Mouse (Mus musculus): ENCODE measurements around the gene Vps37c. TPM values are rescaled to one million over a fixed set of nuclear protein-coding genes. Genes with fewer than 3 reads are reported as not detected.

Vps37c gene
- polyA plus RNA-seq, 1 experiment from 2014 or later, result 32.1 TPM

GRCm38 (mm10) chr19:10747182-10747581 is 58.6 kb downstream of the Vps37c start:
- ATAC-seq (replicated peaks; ENCODE audit: low FRiP score) (no peak), DNase-seq (ENCODE audit: low spot score) (no peak)
- no peaks in the 10 kb centered on the region for H3K9me3 ChIP-seq (ENCODE audit: control insufficient read depth, low read length)
- WGBS, result 92% methylated on average over 7 of the region's 7 CpGs
- H3K36me3 ChIP-seq (ENCODE audit: control insufficient read depth, insufficient read depth, low read length), result no peaks in the 10 kb centered on the region
- no peaks in the 10 kb centered on the region for H3K27me3 ChIP-seq (ENCODE audit: control insufficient read depth, insufficient read depth, low read length)
- H3K9ac ChIP-seq (ENCODE audit: low read length), result no peak overlapping the region
- no peak overlapping the region for H3K27ac ChIP-seq (ENCODE audit: low read depth, low read length)
- H3K4me3 ChIP-seq (ENCODE audit: low read depth, low read length), result no peak overlapping the region
- no peak overlapping the region for H3K4me2 ChIP-seq (ENCODE audit: low read depth, low read length, severe bottlenecking)
- no peaks in the 10 kb centered on the region; the same call in 1 of the 2 replicates for H3K4me1 ChIP-seq (replicated peaks; ENCODE audit: control insufficient read depth, insufficient read depth, low read length)

DNA sequence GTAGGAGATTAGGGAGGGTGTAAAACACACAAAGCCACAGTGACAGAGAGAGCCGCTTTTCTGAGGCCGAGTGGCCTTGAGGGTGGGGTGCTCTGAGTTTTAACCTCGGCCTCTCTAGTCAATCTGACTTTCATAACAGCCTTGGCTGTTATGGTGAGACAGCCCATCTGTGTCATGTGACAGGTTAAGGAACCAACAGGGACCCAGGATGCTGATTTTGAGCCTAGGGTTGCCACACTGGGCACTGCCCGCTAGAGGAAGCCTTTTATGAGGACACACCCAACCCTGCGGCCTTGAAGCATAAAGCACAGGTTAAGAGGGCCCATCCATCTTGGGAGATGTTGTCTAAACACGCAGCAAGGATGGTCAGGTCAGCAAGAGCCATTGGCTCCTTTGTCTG is 59.2 kb downstream of the Vps37c start:
- Histone ChIP-seq H3K36me3 (ENCODE audit: control insufficient read depth, insufficient read depth, low read length) (no peaks in the 10 kb centered on the region), H3K4me2 (ENCODE audit: low read depth, low read length, severe bottlenecking) (no peak overlapping the region), H3K27me3 (ENCODE audit: control insufficient read depth, insufficient read depth, low read length) (no peaks in the 10 kb centered on the region), H3K9ac (ENCODE audit: low read length) (no peak overlapping the region), H3K4me3 (ENCODE audit: low read depth, low read length) (no peak overlapping the region), H3K9me3 (ENCODE audit: control insufficient read depth, low read length) (no peaks in the 10 kb centered on the region), H3K4me1 (replicated peaks; ENCODE audit: control insufficient read depth, insufficient read depth, low read length) (no peaks in the 10 kb centered on the region; the same call in 1 of the 2 replicates), H3K27ac (ENCODE audit: low read depth, low read length) (no peak overlapping the region)
- DNase-seq (ENCODE audit: low spot score) (no peak), ATAC-seq (replicated peaks; ENCODE audit: low FRiP score) (no peak)
- 84% methylated on average over 6 of the region's 6 CpGs for WGBS

DNA sequence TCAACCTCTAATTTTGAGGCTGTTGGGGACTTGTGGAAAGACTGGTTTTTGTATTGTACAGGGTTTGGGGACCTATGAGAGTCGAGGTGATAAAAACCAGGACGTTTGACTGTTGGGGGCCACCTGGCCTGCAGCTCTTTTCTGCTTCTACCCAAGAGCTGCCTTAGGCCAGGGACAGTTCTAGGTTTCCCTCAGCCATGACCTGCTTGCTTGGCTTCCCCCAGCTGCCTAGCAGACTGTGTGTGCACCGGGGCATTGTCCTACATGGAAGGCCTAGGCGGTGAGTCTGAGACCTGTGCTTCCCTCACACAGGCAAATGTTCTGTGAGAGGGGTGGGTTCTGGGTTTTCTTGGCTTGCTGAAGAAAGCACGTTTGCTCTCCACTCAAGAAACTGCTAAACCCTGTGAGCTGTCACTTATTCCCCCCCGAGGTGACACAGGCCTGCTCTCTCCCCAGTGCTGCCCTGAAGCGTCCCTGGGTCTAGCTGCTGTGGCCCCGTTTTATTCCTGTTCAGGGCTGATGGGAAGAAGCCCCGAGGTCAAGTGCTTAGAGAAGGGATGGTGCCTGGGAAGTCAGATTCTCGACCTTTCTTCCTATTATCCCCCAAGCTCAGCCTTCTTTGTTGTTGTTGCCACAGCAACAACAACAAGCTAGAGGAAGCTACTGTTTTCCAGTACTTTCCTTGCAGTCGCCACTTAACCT is 60.0 kb downstream of the Vps37c start:
- Histone ChIP-seq H3K27ac (ENCODE audit: low read depth, low read length) (no peak overlapping the region), H3K4me2 (ENCODE audit: low read depth, low read length, severe bottlenecking) (no peak overlapping the region), H3K4me1 (replicated peaks; ENCODE audit: control insufficient read depth, insufficient read depth, low read length) (no peaks in the 10 kb centered on the region; the same call in 1 of the 2 replicates), H3K4me3 (ENCODE audit: low read depth, low read length) (no peak overlapping the region), H3K36me3 (ENCODE audit: control insufficient read depth, insufficient read depth, low read length) (no peaks in the 10 kb centered on the region), H3K9me3 (ENCODE audit: control insufficient read depth, low read length) (no peaks in the 10 kb centered on the region), H3K27me3 (ENCODE audit: control insufficient read depth, insufficient read depth, low read length) (no peaks in the 10 kb centered on the region), H3K9ac (ENCODE audit: low read length) (no peak overlapping the region)
- no peak for ATAC-seq (replicated peaks; ENCODE audit: low FRiP score)
- no peak for DNase-seq (ENCODE audit: low spot score)
- 54% methylated on average over 11 of the region's 11 CpGs for WGBS

GRCm38 (mm10) chr19:10749295-10749694 is 60.8 kb downstream of the Vps37c start:
- Histone ChIP-seq H3K9me3 (ENCODE audit: control insufficient read depth, low read length) (no peaks in the 10 kb centered on the region), H3K36me3 (ENCODE audit: control insufficient read depth, insufficient read depth, low read length) (no peaks in the 10 kb centered on the region), H3K4me2 (ENCODE audit: low read depth, low read length, severe bottlenecking) (no peak overlapping the region), H3K4me3 (ENCODE audit: low read depth, low read length) (no peak overlapping the region), H3K9ac (ENCODE audit: low read length) (no peak overlapping the region), H3K27ac (ENCODE audit: low read depth, low read length) (no peak overlapping the region), H3K4me1 (replicated peaks; ENCODE audit: control insufficient read depth, insufficient read depth, low read length) (no peaks in the 10 kb centered on the region; the same call in 1 of the 2 replicates), H3K27me3 (ENCODE audit: control insufficient read depth, insufficient read depth, low read length) (no peaks in the 10 kb centered on the region)
- 91% methylated on average over 6 of the region's 6 CpGs for WGBS
- DNase-seq (ENCODE audit: low spot score) (no peak), ATAC-seq (replicated peaks; ENCODE audit: low FRiP score) (no peak)

GRCm38 (mm10) chr19:10750161-10750560 is 61.6 kb downstream of the Vps37c start:
- no peak for DNase-seq (ENCODE audit: low spot score)
- no peak overlapping the region for H3K4me2 ChIP-seq (ENCODE audit: low read depth, low read length, severe bottlenecking)
- no peaks in the 10 kb centered on the region for H3K9me3 ChIP-seq (ENCODE audit: control insufficient read depth, low read length)
- H3K4me3 ChIP-seq (ENCODE audit: low read depth, low read length), result no peak overlapping the region
- no peak overlapping the region for H3K9ac ChIP-seq (ENCODE audit: low read length)
- no peak overlapping the region for H3K27ac ChIP-seq (ENCODE audit: low read depth, low read length)
- no peaks in the 10 kb centered on the region for H3K27me3 ChIP-seq (ENCODE audit: control insufficient read depth, insufficient read depth, low read length)
- ATAC-seq (replicated peaks; ENCODE audit: low FRiP score), result no peak
- 87% methylated on average over 6 of the region's 6 CpGs for WGBS
- H3K4me1 ChIP-seq (replicated peaks; ENCODE audit: control insufficient read depth, insufficient read depth, low read length), result no peaks in the 10 kb centered on the region; the same call in 1 of the 2 replicates
- no peaks in the 10 kb centered on the region for H3K36me3 ChIP-seq (ENCODE audit: control insufficient read depth, insufficient read depth, low read length)

- no peaks in the 10 kb centered on the region for H3K36me3 ChIP-seq (ENCODE audit: control insufficient read depth, insufficient read depth, low read length)
- DNase-seq (ENCODE audit: low spot score) (no peak), ATAC-seq (replicated peaks; ENCODE audit: low FRiP score) (no peak)
- H3K4me3 ChIP-seq (ENCODE audit: low read depth, low read length), result no peak overlapping the region
- no peak overlapping the region for H3K27ac ChIP-seq (ENCODE audit: low read depth, low read length)
- H3K9me3 ChIP-seq (ENCODE audit: control insufficient read depth, low read length), result no peaks in the 10 kb centered on the region
- H3K4me2 ChIP-seq (ENCODE audit: low read depth, low read length, severe bottlenecking), result no peak overlapping the region
- H3K9ac ChIP-seq (ENCODE audit: low read length), result no peak overlapping the region
- H3K27me3 ChIP-seq (ENCODE audit: control insufficient read depth, insufficient read depth, low read length), result no peaks in the 10 kb centered on the region
- WGBS, result 90% methylated on average over 1 of the region's 1 CpGs
- H3K4me1 ChIP-seq (replicated peaks; ENCODE audit: control insufficient read depth, insufficient read depth, low read length), result no peaks in the 10 kb centered on the region; the same call in 1 of the 2 replicates
These were observed 63.1 kb downstream of the Vps37c start for GRCm38 (mm10) chr19:10751607-10752006.

- Histone ChIP-seq H3K9ac (ENCODE audit: low read length) (no peak overlapping the region), H3K27me3 (ENCODE audit: control insufficient read depth, insufficient read depth, low read length) (no peaks in the 10 kb centered on the region), H3K4me3 (ENCODE audit: low read depth, low read length) (no peak overlapping the region), H3K4me1 (replicated peaks; ENCODE audit: control insufficient read depth, insufficient read depth, low read length) (no peaks in the 10 kb centered on the region; the same call in 1 of the 2 replicates), H3K36me3 (ENCODE audit: control insufficient read depth, insufficient read depth, low read length) (no peaks in the 10 kb centered on the region), H3K9me3 (ENCODE audit: control insufficient read depth, low read length) (no peaks in the 10 kb centered on the region), H3K4me2 (ENCODE audit: low read depth, low read length, severe bottlenecking) (no peak overlapping the region), H3K27ac (ENCODE audit: low read depth, low read length) (no peak overlapping the region)
- no peak for DNase-seq (ENCODE audit: low spot score)
- ATAC-seq (replicated peaks; ENCODE audit: low FRiP score), result no peak
- 92% methylated on average over 6 of the region's 6 CpGs for WGBS
These were observed 63.6 kb downstream of the Vps37c start for GRCm38 (mm10) chr19:10752106-10752505.

- Histone ChIP-seq H3K4me2 (ENCODE audit: low read depth, low read length, severe bottlenecking) (no peak overlapping the region), H3K9me3 (ENCODE audit: control insufficient read depth, low read length) (no peaks in the 10 kb centered on the region), H3K27ac (ENCODE audit: low read depth, low read length) (no peak overlapping the region), H3K4me3 (ENCODE audit: low read depth, low read length) (no peak overlapping the region), H3K4me1 (replicated peaks; ENCODE audit: control insufficient read depth, insufficient read depth, low read length) (no peaks in the 10 kb centered on the region; the same call in 1 of the 2 replicates), H3K36me3 (ENCODE audit: control insufficient read depth, insufficient read depth, low read length) (no peaks in the 10 kb centered on the region), H3K9ac (ENCODE audit: low read length) (no peak overlapping the region), H3K27me3 (ENCODE audit: control insufficient read depth, insufficient read depth, low read length) (no peaks in the 10 kb centered on the region)
- DNase-seq (ENCODE audit: low spot score), result no peak
- WGBS, result 96% methylated on average over 5 of the region's 5 CpGs
- ATAC-seq (replicated peaks; ENCODE audit: low FRiP score), result no peak
These were observed 64.1 kb downstream of the Vps37c start for GRCm38 (mm10) chr19:10752646-10753045.

- no peak overlapping the region for H3K9ac ChIP-seq (ENCODE audit: low read length)
- ATAC-seq (replicated peaks; ENCODE audit: low FRiP score), result no peak
- DNase-seq (ENCODE audit: low spot score), result no peak
- no peak overlapping the region for H3K4me3 ChIP-seq (ENCODE audit: low read depth, low read length)
- H3K36me3 ChIP-seq (ENCODE audit: control insufficient read depth, insufficient read depth, low read length), result no peaks in the 10 kb centered on the region
- H3K4me1 ChIP-seq (replicated peaks; ENCODE audit: control insufficient read depth, insufficient read depth, low read length), result no peaks in the 10 kb centered on the region
- H3K9me3 ChIP-seq (ENCODE audit: control insufficient read depth, low read length), result no peaks in the 10 kb centered on the region
- no peak overlapping the region for H3K27ac ChIP-seq (ENCODE audit: low read depth, low read length)
- no peak overlapping the region for H3K4me2 ChIP-seq (ENCODE audit: low read depth, low read length, severe bottlenecking)
- H3K27me3 ChIP-seq (ENCODE audit: control insufficient read depth, insufficient read depth, low read length), result no peaks in the 10 kb centered on the region
These were observed 68.6 kb downstream of the Vps37c start for GRCm38 (mm10) chr19:10757125-10757524.

All from forebrain, embryonic 11.5 days (tissue).